Mouse (Mus musculus): ENCODE measurements around the gene Tmem252. TPM values are rescaled to one million over a fixed set of nuclear protein-coding genes. Genes with fewer than 3 reads are reported as not detected.

The Tmem252 gene
- total RNA-seq, 2 experiments from 2014 or later: 0.14 TPM

- DNase-seq (ENCODE audit: low spot score): no peak
These were observed 46.6 kb downstream of the Tmem252 start for GRCm38 (mm10) chr19:24720448-24720847.

- DNase-seq (ENCODE audit: low spot score): no peak
These were observed 50.6 kb downstream of the Tmem252 start for GRCm38 (mm10) chr19:24724362-24724761.

GRCm38 (mm10) chr19:24730661-24731060, 56.9 kb downstream of the Tmem252 start:
- no peak for DNase-seq (ENCODE audit: low spot score)

Other genes starting within 250 kb of the Tmem252 start
- gene Fam122a, start 196.7 kb upstream of the Tmem252 start, total RNA-seq (2021): 10 to 100 TPM; 23.4 to 25.1 TPM
- gene Pip5k1b, start 118.1 kb upstream of the Tmem252 start, total RNA-seq (2021): under 1 TPM; 0.34 to 0.50 TPM
- 10 to 100 TPM; 14.2 to 19.3 TPM for gene Pgm5, start 187.8 kb downstream of the Tmem252 start, total RNA-seq (2021)
- 100 to 1,000 TPM; 441 to 524 TPM for gene Gm10053, start 201.7 kb downstream of the Tmem252 start, total RNA-seq (2021)
- not detected for gene Foxd4, start 227.2 kb downstream of the Tmem252 start, total RNA-seq (2021)